Mouse (Mus musculus): ENCODE results near the gene Gltpd2. TPM values are rescaled to one million over a fixed set of nuclear protein-coding genes. Genes with fewer than 3 reads are reported as not detected.

Gltpd2 gene
- 0.10 TPM in 1 of 2 replicates, not detected in the other for polyA plus RNA-seq (2012; rRNA removed)

GRCm38 (mm10) chr11:70518923-70519322, at the start of gene Gltpd2:
Gene Gltpd2, plus strand, starts transcription at chr11:70519196.

GRCm38 (mm10) chr11:70504970-70505369, 14.0 kb upstream of the Gltpd2 start, which contains the start of gene Tm4sf5:
Gene Tm4sf5, plus strand, starts transcription at chr11:70505244.

GRCm38 (mm10) chr11:70514288-70514687, 4.7 kb upstream of the Gltpd2 start, which contains the start of gene Vmo1:
Gene Vmo1, minus strand, starts transcription at chr11:70514616.

GRCm38 (mm10) chr11:70525184-70525678, 6.2 kb downstream of the Gltpd2 start, which contains the start of gene Psmb6:
Gene Psmb6, plus strand, starts transcription at chr11:70525367.

GRCm38 (mm10) chr11:70532839-70533238, 13.8 kb downstream of the Gltpd2 start, which contains the start of gene Gm40193:
Gene Gm40193, minus strand, starts transcription at chr11:70532939.

GRCm38 (mm10) chr11:70539877-70540587, 21.0 kb downstream of the Gltpd2 start, which contains the start of gene Pld2:
Gene Pld2, plus strand, starts transcription at chr11:70540064.

GRCm38 (mm10) chr11:70562287-70562994, 43.4 kb downstream of the Gltpd2 start, which contains the start of gene Mink1:
Gene Mink1, plus strand, starts transcription at chr11:70562881.

Other genes with a start within 250 kb of the Gltpd2 start
- 0.29 and 0.41 TPM in 2 replicates for gene Alox12e, start 196.6 kb upstream of the Gltpd2 start, polyA plus RNA-seq (2012; rRNA removed)
- gene Alox15, start 167.2 kb upstream of the Gltpd2 start, polyA plus RNA-seq (2012; rRNA removed): 3.4 and 10.5 TPM in 2 replicates
- gene Pelp1, start 109.2 kb upstream of the Gltpd2 start, polyA plus RNA-seq (2012; rRNA removed): 9.3 and 10.3 TPM in 2 replicates
- gene Arrb2, start 86.6 kb upstream of the Gltpd2 start, polyA plus RNA-seq (2012; rRNA removed): 16.9 and 23.4 TPM in 2 replicates
- 6.9 and 7.9 TPM in 2 replicates for gene Med11, start 67.3 kb upstream of the Gltpd2 start, polyA plus RNA-seq (2012; rRNA removed)
- 2.3 TPM in 2 replicates for gene Zmynd15, start 59.8 kb upstream of the Gltpd2 start, polyA plus RNA-seq (2012; rRNA removed)
- gene Cxcl16, start 59.2 kb upstream of the Gltpd2 start, polyA plus RNA-seq (2012; rRNA removed): 14.1 and 16.5 TPM in 2 replicates
- 9.1 and 10.4 TPM in 2 replicates for gene Tm4sf5, start 14.0 kb upstream of the Gltpd2 start, polyA plus RNA-seq (2012; rRNA removed)
- not detected in 2 replicates for gene Vmo1, start 4.6 kb upstream of the Gltpd2 start, polyA plus RNA-seq (2012; rRNA removed)
- 154 and 176 TPM in 2 replicates for gene Psmb6, start 6.2 kb downstream of the Gltpd2 start, polyA plus RNA-seq (2012; rRNA removed)
- gene Gm40193, start 13.7 kb downstream of the Gltpd2 start, polyA plus RNA-seq (2012; rRNA removed): not detected in 2 replicates
- gene Pld2, start 20.9 kb downstream of the Gltpd2 start, polyA plus RNA-seq (2012; rRNA removed): 25.1 and 27.7 TPM in 2 replicates
- 57.1 and 69.6 TPM in 2 replicates for gene Mink1, start 43.7 kb downstream of the Gltpd2 start, polyA plus RNA-seq (2012; rRNA removed)
- gene 4930544D05Rik, start 96.7 kb downstream of the Gltpd2 start, polyA plus RNA-seq (2012; rRNA removed): not detected in 2 replicates
- 0.42 TPM in 1 of 2 replicates, not detected in the other for gene Chrne, start 100.0 kb downstream of the Gltpd2 start, polyA plus RNA-seq (2012; rRNA removed)
- 0.05 and 0.16 TPM in 2 replicates for gene Gp1ba, start 119.9 kb downstream of the Gltpd2 start, polyA plus RNA-seq (2012; rRNA removed)
- gene Rnf167, start 128.0 kb downstream of the Gltpd2 start, polyA plus RNA-seq (2012; rRNA removed): 33.9 and 37.1 TPM in 2 replicates
- gene Slc25a11, start 128.3 kb downstream of the Gltpd2 start, polyA plus RNA-seq (2012; rRNA removed): 46.6 and 58.0 TPM in 2 replicates
- 1,547 and 3,714 TPM in 2 replicates for gene Pfn1, start 135.4 kb downstream of the Gltpd2 start, polyA plus RNA-seq (2012; rRNA removed)
- 17.5 and 26.2 TPM in 2 replicates for gene Eno3, start 138.0 kb downstream of the Gltpd2 start, polyA plus RNA-seq (2012; rRNA removed)
- 8.1 and 8.5 TPM in 2 replicates for gene Spag7, start 150.2 kb downstream of the Gltpd2 start, polyA plus RNA-seq (2012; rRNA removed)
- 17.7 and 19.8 TPM in 2 replicates for gene Camta2, start 168.9 kb downstream of the Gltpd2 start, polyA plus RNA-seq (2012; rRNA removed)
- 0.63 and 1.0 TPM in 2 replicates for gene Inca1, start 181.0 kb downstream of the Gltpd2 start, polyA plus RNA-seq (2012; rRNA removed)
- 42.2 and 58.4 TPM in 2 replicates for gene Kif1c, start 181.4 kb downstream of the Gltpd2 start, polyA plus RNA-seq (2012; rRNA removed)
- gene Zfp3, start 245.0 kb downstream of the Gltpd2 start, polyA plus RNA-seq (2012; rRNA removed): 0.48 and 0.54 TPM in 2 replicates

Measured in stomach, adult 2 months (tissue).